7 mouse cellular contexts compared by ENCODE assay signal in the genomic region with DNA sequence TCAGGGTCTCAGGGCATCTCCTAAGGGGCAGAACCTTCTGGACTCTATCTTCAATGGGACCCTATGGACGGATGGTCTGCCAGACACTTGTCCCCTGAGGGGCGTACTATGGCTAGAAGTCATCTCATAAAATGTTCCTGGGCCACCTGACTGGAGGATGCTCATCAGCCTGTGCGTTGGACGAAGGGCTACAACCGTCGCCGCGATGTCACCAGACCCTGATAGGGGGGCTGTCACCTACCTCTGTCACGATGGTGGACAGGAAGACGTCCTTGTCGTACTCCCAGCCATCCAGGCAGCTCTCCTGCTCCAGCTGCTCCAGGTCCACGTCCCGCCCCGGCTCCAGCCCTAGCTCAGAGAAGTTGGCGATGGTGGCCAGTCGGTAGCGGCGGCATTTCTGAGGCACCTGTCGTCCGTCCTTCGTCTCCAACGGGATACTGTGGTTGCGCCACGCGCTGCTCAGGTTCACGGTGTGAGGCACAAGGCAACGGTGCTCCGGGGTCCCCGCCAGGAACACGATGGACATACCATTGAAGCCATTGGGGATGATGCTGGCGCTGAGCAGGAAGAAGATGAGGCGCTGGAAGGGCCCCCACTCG. TPM values are rescaled to one million over a fixed set of nuclear protein-coding genes. Genes with fewer than 3 reads are reported as not detected.
DNase-seq lines count a peak whose midpoint lies in the region; ATAC-seq and TF ChIP-seq lines count a peak whose summit lies in the region.

No protein-coding gene starts in this region.

- peak in 1 of 2 experiments; percentile 40 for DNase-seq in layer of hippocampus, adult 2 months (ENCODE audit: low spot score in 2 of 2)
- DNase-seq in layer of hippocampus, adult 11-12 months (ENCODE audit: low spot score), result no peak
- DNase-seq in liver, result peak; percentile 22
- DNase-seq in skeletal muscle tissue, adult 2 months (ENCODE audit: low read depth, low spot score), result peak; percentile 40
- DNase-seq in frontal cortex, postnatal 25 days (ENCODE audit: low spot score in 2 of 2), result no peak

- H3K4me2 ChIP-seq in forebrain, embryonic 15.5 days (replicated peaks), result peak overlapping the region; percentile 83

- no peaks in the 10 kb centered on the region for H3K9me3 ChIP-seq in forebrain, embryonic 15.5 days

- no peaks in the 10 kb centered on the region for H3K27me3 ChIP-seq in forebrain, embryonic 15.5 days

- peak overlapping the region; percentile 85 for H3K4me3 ChIP-seq in layer of hippocampus, adult 2 months
- H3K4me3 ChIP-seq in forebrain, embryonic 15.5 days, result peak overlapping the region; percentile 63

- no peaks in the 10 kb centered on the region for H3K36me3 ChIP-seq in forebrain, embryonic 15.5 days

- peak overlapping the region; percentile 90 for H3K27ac ChIP-seq in layer of hippocampus, adult 2 months
- H3K27ac ChIP-seq in forebrain, embryonic 15.5 days (replicated peaks), result 0 out of 2 replicates have a peak overlapping the region, but pooled peaks have one; percentile 9

- TF ChIP-seq CTCF in layer of hippocampus, adult 2 months (conservative IDR thresholded peaks at IDR 0.05), result no peak

- peak; percentile 20 for ATAC-seq in common myeloid progenitor, adult 5-6 weeks (replicated peaks; ENCODE audit: low read depth, poor library complexity, severe bottlenecking)
- no peak; the same call in 1 of the 2 replicates for ATAC-seq in forebrain, embryonic 15.5 days (replicated peaks)

- WGBS in forebrain, embryonic 15.5 days, result 2% methylated on average over 33 of the region's 33 CpGs

- H3K9ac ChIP-seq in forebrain, embryonic 15.5 days (replicated peaks), result peak overlapping the region; percentile 68

- H3K4me1 ChIP-seq in forebrain, embryonic 15.5 days, result peaks cover 25% of the 10 kb centered on the region

RNA-seq across cellular contexts. Expression of gene Slc22a5, which starts 0.5 kb away (rescaled TPM):
- total RNA-seq in layer of hippocampus, adult 2 months (2021), result 10 to 100 TPM; 10.7 to 12.4 TPM
- total RNA-seq in common myeloid progenitor, adult 5-6 weeks (2017), result 7.8 and 11.0 TPM in 2 replicates
- polyA plus RNA-seq in forebrain, embryonic 15.5 days (2015; fragmentation: Nextera tagmentation; extraction: Ambion mirVana), result 10.2 and 10.9 TPM in 2 replicates

RNA-seq across cellular contexts. Expression of gene Gm12216, which starts 31.9 kb away (rescaled TPM):
- total RNA-seq in layer of hippocampus, adult 2 months (2021), result 1 to 10 TPM; 8.5 to 8.9 TPM
- total RNA-seq in common myeloid progenitor, adult 5-6 weeks (2017), result 3.6 and 4.5 TPM in 2 replicates
- polyA plus RNA-seq in forebrain, embryonic 15.5 days (2015; fragmentation: Nextera tagmentation; extraction: Ambion mirVana), result 0.28 TPM in 1 of 2 replicates, not detected in the other

Comparison
In these comparisons a context has a peak if more than half of its experiments do, and no peak if none do; other contexts are left out.
1. DNase-seq: peak in liver (single experiment) and skeletal muscle tissue, adult 2 months (single experiment); none in layer of hippocampus, adult 11-12 months (single experiment) and frontal cortex, postnatal 25 days (0 of 2).